Mouse (Mus musculus) lung, adult 2 months (tissue): ENCODE results near the gene 4930404N11Rik.

Experiments used
- CTCF ChIP-seq: fragments of 200-500 bp; IDR thresholded peaks from 2 replicates; pipeline ENCODE4 v1.5.1; 2011; ENCODE audit warnings: mild to moderate bottlenecking, low read length, control low read depth; ENCODE audit not compliant: insufficient read depth
- POLR2A ChIP-seq: fragments of 200-500 bp; IDR thresholded peaks from 2 replicates; pipeline ENCODE4 v1.6.1; 2011; ENCODE audit warnings: low read depth, mild to moderate bottlenecking, control low read depth, low read length, borderline replicate concordance; ENCODE audit errors: extremely low read depth

- TF ChIP-seq CTCF (no peak), POLR2A (peak; percentile 21; the same call in 1 of the 2 replicates)
Observed at GRCm38 (mm10) chr10:81366477-81367206, 1.0 kb upstream of the 4930404N11Rik start.
